Mouse (Mus musculus) neural tube, embryonic 13.5 days (tissue): ENCODE data around the gene Cd86. TPM values are rescaled to one million over a fixed set of nuclear protein-coding genes. Genes with fewer than 3 reads are reported as not detected.

Experiments
- ATAC-seq: fragments of 200-750 bp; cut with Nextera tagmentation; 2 replicates; pipeline ENCODE4 v1.8.0; 2017; ENCODE audit warnings: low read depth, mild to moderate bottlenecking, moderate TSS enrichment, moderate library complexity
- H3K27ac ChIP-seq: fragments of 300-500 bp; sonication (generic); replicated peaks from 2 replicates; pipeline ENCODE4 v1.5.1; 2015; ENCODE audit warnings: moderate library complexity, mild to moderate bottlenecking, inconsistent platforms
- H3K27me3 ChIP-seq: fragments of 300-500 bp; sonication (generic); 2 replicates; pipeline ENCODE4 v1.6.1; 2015; ENCODE audit warnings: mild to moderate bottlenecking, inconsistent platforms
- H3K36me3 ChIP-seq: fragments of 300-500 bp; sonication (generic); 2 replicates; pipeline ENCODE4 v1.6.1; 2015; ENCODE audit warnings: mild to moderate bottlenecking, inconsistent platforms
- H3K4me1 ChIP-seq: fragments of 300-500 bp; sonication (generic); replicated peaks from 2 replicates; pipeline ENCODE4 v1.6.1; 2015; ENCODE audit warnings: inconsistent platforms
- H3K4me2 ChIP-seq: fragments of 300-500 bp; sonication (generic); 2 replicates; pipeline ENCODE4 v1.6.1; 2015; ENCODE audit warnings: inconsistent platforms, mild to moderate bottlenecking, moderate library complexity
- H3K4me3 ChIP-seq: fragments of 300-500 bp; sonication (generic); 2 replicates; pipeline ENCODE4 v1.5.1; 2015; ENCODE audit warnings: mild to moderate bottlenecking, inconsistent platforms
- H3K9ac ChIP-seq: fragments of 300-500 bp; sonication (generic); 2 replicates; pipeline ENCODE4 v1.6.1; 2015; ENCODE audit warnings: moderate library complexity, mild to moderate bottlenecking, inconsistent platforms
- H3K9me3 ChIP-seq: fragments of 300-500 bp; sonication (generic); 2 replicates; pipeline ENCODE4 v1.6.1; 2016; ENCODE audit warnings: inconsistent platforms
- WGBS: fragments of 180-500 bp; shearing (Covaris S2); methylation state at CpG from one replicate; pipeline ENCODE4 v1.1.7; 2015; 5-methylcytosine and 5-hydroxymethylcytosine counted together
- polyA plus RNA-seq: library from polyadenylated mRNA; unstranded; fragments of >200 nt; fragmentation: Nextera tagmentation; extraction: Ambion mirVana; gene quantifications from 2 replicates; pipeline ENCODE4 v1.2.1, GENCODE M21; 2015

Cd86 gene
- polyA plus RNA-seq, 1 experiment from 2014 or later: 1.9 TPM

- H3K27ac ChIP-seq: no peak overlapping the region
- H3K9me3 ChIP-seq: no peaks in the 10 kb centered on the region
- H3K9ac ChIP-seq: no peak overlapping the region
- ATAC-seq: no peak
- 72% methylated on average over 6 of the region's 6 CpGs for WGBS
- H3K4me2 ChIP-seq: no peak overlapping the region
- H3K4me1 ChIP-seq: peaks cover 9% of the 10 kb centered on the region; the same call in 1 of the 2 replicates
- H3K4me3 ChIP-seq: no peak overlapping the region
- H3K27me3 ChIP-seq: no peaks in the 10 kb centered on the region
- no peaks in the 10 kb centered on the region for H3K36me3 ChIP-seq
Measured at GRCm38 (mm10) chr16:36651174-36651766, 14.6 kb downstream of the Cd86 start.

- Histone ChIP-seq H3K4me1 (peaks cover 9% of the 10 kb centered on the region; the same call in 1 of the 2 replicates), H3K9me3 (no peaks in the 10 kb centered on the region), H3K27me3 (no peaks in the 10 kb centered on the region), H3K9ac (no peak overlapping the region), H3K36me3 (no peaks in the 10 kb centered on the region), H3K27ac (no peak overlapping the region), H3K4me3 (no peak overlapping the region), H3K4me2 (no peak overlapping the region)
- 93% methylated on average over 4 of the region's 4 CpGs for WGBS
- no peak for ATAC-seq
Measured at GRCm38 (mm10) chr16:36650511-36650910, 15.4 kb downstream of the Cd86 start.

GRCm38 (mm10) chr16:36649304-36649703 lies 16.6 kb downstream of the Cd86 start:
- Histone ChIP-seq H3K4me1 (peaks cover 9% of the 10 kb centered on the region; the same call in 1 of the 2 replicates), H3K9me3 (no peaks in the 10 kb centered on the region), H3K36me3 (no peaks in the 10 kb centered on the region), H3K27ac (no peak overlapping the region), H3K4me3 (no peak overlapping the region), H3K4me2 (no peak overlapping the region), H3K27me3 (no peaks in the 10 kb centered on the region), H3K9ac (no peak overlapping the region)
- ATAC-seq: no peak
- 18% methylated on average over 3 of the region's 3 CpGs for WGBS

GRCm38 (mm10) chr16:36645124-36645523 lies 20.8 kb downstream of the Cd86 start:
- Histone ChIP-seq H3K9ac (no peak overlapping the region), H3K4me1 (peaks cover 9% of the 10 kb centered on the region; the same call in 1 of the 2 replicates), H3K4me3 (no peak overlapping the region), H3K27ac (no peak overlapping the region), H3K36me3 (no peaks in the 10 kb centered on the region), H3K27me3 (no peaks in the 10 kb centered on the region), H3K4me2 (no peak overlapping the region), H3K9me3 (no peaks in the 10 kb centered on the region)
- ATAC-seq: no peak
- WGBS: 87% methylated on average over 6 of the region's 6 CpGs

GRCm38 (mm10) chr16:36642696-36643046 lies 23.2 kb downstream of the Cd86 start:
- no peak overlapping the region for H3K4me3 ChIP-seq
- no peak overlapping the region for H3K9ac ChIP-seq
- no peak overlapping the region for H3K27ac ChIP-seq
- no peak for ATAC-seq
- no peak overlapping the region for H3K4me2 ChIP-seq
- H3K4me1 ChIP-seq: no peaks in the 10 kb centered on the region
- no peaks in the 10 kb centered on the region for H3K9me3 ChIP-seq
- H3K27me3 ChIP-seq: no peaks in the 10 kb centered on the region
- H3K36me3 ChIP-seq: no peaks in the 10 kb centered on the region
- WGBS: 86% methylated on average over 5 of the region's 5 CpGs

GRCm38 (mm10) chr16:36641830-36642695 lies 23.8 kb downstream of the Cd86 start:
- ATAC-seq: no peak
- Histone ChIP-seq H3K27me3 (no peaks in the 10 kb centered on the region), H3K9ac (no peak overlapping the region), H3K4me2 (no peak overlapping the region), H3K27ac (no peak overlapping the region), H3K36me3 (no peaks in the 10 kb centered on the region), H3K9me3 (no peaks in the 10 kb centered on the region), H3K4me1 (no peaks in the 10 kb centered on the region), H3K4me3 (no peak overlapping the region)
- 84% methylated on average over 14 of the region's 14 CpGs for WGBS

GRCm38 (mm10) chr16:36640993-36641392 lies 24.9 kb downstream of the Cd86 start:
- Histone ChIP-seq H3K4me2 (no peak overlapping the region), H3K4me3 (no peak overlapping the region), H3K36me3 (no peaks in the 10 kb centered on the region), H3K9me3 (no peaks in the 10 kb centered on the region), H3K4me1 (no peaks in the 10 kb centered on the region), H3K27me3 (no peaks in the 10 kb centered on the region), H3K9ac (no peak overlapping the region), H3K27ac (no peak overlapping the region)
- ATAC-seq: no peak
- 80% methylated on average over 5 of the region's 5 CpGs for WGBS

- H3K27me3 ChIP-seq: no peaks in the 10 kb centered on the region
- H3K36me3 ChIP-seq: no peaks in the 10 kb centered on the region
- no peak for ATAC-seq
- no peak overlapping the region for H3K4me3 ChIP-seq
- no peak overlapping the region for H3K9ac ChIP-seq
- H3K27ac ChIP-seq: no peak overlapping the region
- no peaks in the 10 kb centered on the region for H3K4me1 ChIP-seq
- H3K4me2 ChIP-seq: no peak overlapping the region
- no peaks in the 10 kb centered on the region for H3K9me3 ChIP-seq
- 88% methylated on average over 16 of the region's 16 CpGs for WGBS
Measured at GRCm38 (mm10) chr16:36639812-36640504, 25.9 kb downstream of the Cd86 start.

- no peak for ATAC-seq
- H3K4me3 ChIP-seq: no peak overlapping the region
- no peaks in the 10 kb centered on the region for H3K4me1 ChIP-seq
- no peaks in the 10 kb centered on the region for H3K27me3 ChIP-seq
- H3K4me2 ChIP-seq: no peak overlapping the region
- H3K9ac ChIP-seq: no peak overlapping the region
- no peak overlapping the region for H3K27ac ChIP-seq
- no peaks in the 10 kb centered on the region for H3K36me3 ChIP-seq
- no peaks in the 10 kb centered on the region for H3K9me3 ChIP-seq
- WGBS: 73% methylated on average over 4 of the region's 4 CpGs
Measured at GRCm38 (mm10) chr16:36636800-36637199, 29.1 kb downstream of the Cd86 start.

GRCm38 (mm10) chr16:36634971-36635710 lies 30.7 kb downstream of the Cd86 start:
- Histone ChIP-seq H3K4me3 (no peak overlapping the region), H3K27ac (no peak overlapping the region), H3K4me2 (no peak overlapping the region), H3K9ac (no peak overlapping the region), H3K36me3 (no peaks in the 10 kb centered on the region), H3K9me3 (no peaks in the 10 kb centered on the region), H3K27me3 (no peaks in the 10 kb centered on the region), H3K4me1 (no peaks in the 10 kb centered on the region)
- WGBS: 89% methylated on average over 23 of the region's 23 CpGs
- no peak for ATAC-seq

- no peaks in the 10 kb centered on the region for H3K4me1 ChIP-seq
- H3K27me3 ChIP-seq: no peaks in the 10 kb centered on the region
- H3K4me2 ChIP-seq: no peak overlapping the region
- ATAC-seq: no peak
- no peaks in the 10 kb centered on the region for H3K36me3 ChIP-seq
- H3K27ac ChIP-seq: no peak overlapping the region
- 90% methylated on average over 2 of the region's 2 CpGs for whole genome bisulfite sequencing
- no peaks in the 10 kb centered on the region for H3K9me3 ChIP-seq
- no peak overlapping the region for H3K9ac ChIP-seq
- H3K4me3 ChIP-seq: no peak overlapping the region
Measured at GRCm38 (mm10) chr16:36634421-36634820, 31.5 kb downstream of the Cd86 start.

GRCm38 (mm10) chr16:36632229-36632628 lies 33.7 kb downstream of the Cd86 start:
- no peaks in the 10 kb centered on the region for H3K9me3 ChIP-seq
- H3K36me3 ChIP-seq: no peaks in the 10 kb centered on the region
- no peak overlapping the region for H3K27ac ChIP-seq
- no peaks in the 10 kb centered on the region for H3K27me3 ChIP-seq
- WGBS: 95% methylated on average over 8 of the region's 8 CpGs
- H3K4me2 ChIP-seq: no peak overlapping the region
- no peak for ATAC-seq
- no peaks in the 10 kb centered on the region for H3K4me1 ChIP-seq
- no peak overlapping the region for H3K9ac ChIP-seq
- H3K4me3 ChIP-seq: no peak overlapping the region
